Mouse (Mus musculus) urinary bladder, postnatal 25 days (tissue): ENCODE results near the gene Elavl1.

ENCODE experiments used
- DNase-seq: peaks from one replicate; pipeline ENCODE4 v3.0.0; 2022; ENCODE audit warnings: low spot score

Elavl1 gene

DNA sequence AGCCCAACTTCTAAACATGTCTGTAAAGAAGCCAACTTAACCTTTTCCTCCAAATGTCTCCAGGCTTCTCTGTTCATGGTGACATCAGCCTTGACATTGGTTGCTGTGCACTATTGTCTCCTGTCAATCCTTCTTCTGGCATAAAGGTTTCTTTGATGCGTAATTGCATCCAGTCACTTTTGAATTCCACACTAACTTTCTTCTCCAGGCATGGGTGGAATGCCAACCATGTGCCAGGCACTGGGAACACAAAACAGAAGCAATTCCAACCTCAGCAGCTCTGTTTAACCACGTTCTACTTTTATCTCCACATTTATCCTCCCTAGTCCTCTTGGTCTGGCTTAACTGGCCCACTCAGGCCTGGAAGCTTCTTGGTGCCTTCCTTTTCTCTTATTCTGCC lies 4.2 kb downstream of the Elavl1 start:
- no peak for DNase-seq

DNA sequence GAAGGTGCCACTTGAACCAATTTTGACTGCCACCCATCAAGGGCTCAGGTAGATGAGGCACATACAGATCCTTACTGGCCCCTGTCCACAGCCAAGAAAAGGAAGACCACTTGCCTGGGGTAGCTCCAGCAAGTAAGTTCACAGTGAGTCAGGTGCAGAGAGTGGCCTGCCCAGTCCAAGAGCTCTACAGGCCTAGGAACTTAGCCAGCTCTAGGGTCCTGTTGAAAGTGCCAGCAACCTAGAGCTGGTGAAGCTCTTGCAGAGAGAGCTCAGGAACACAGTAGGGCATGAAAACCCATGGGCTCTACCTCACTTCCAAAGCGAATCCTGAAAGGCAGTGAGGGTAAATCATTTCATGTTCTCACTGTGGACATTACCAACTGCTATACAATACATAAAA lies 4.8 kb downstream of the Elavl1 start:
- DNase-seq = no peak

DNA sequence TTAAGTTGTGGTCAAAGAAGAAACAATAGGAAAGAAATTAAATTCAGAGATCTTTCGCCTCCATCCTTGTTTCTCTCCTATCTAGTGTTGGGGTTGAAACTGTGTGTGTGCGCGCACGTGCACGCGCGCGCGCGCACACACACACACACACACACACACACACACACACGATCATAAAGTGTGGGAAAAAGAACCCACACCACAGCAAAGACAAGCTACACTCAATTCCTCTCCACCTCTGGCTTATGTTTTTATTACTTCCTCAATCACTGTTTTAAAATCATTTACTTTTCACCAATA lies 5.7 kb downstream of the Elavl1 start:
- DNase-seq = no peak

DNA sequence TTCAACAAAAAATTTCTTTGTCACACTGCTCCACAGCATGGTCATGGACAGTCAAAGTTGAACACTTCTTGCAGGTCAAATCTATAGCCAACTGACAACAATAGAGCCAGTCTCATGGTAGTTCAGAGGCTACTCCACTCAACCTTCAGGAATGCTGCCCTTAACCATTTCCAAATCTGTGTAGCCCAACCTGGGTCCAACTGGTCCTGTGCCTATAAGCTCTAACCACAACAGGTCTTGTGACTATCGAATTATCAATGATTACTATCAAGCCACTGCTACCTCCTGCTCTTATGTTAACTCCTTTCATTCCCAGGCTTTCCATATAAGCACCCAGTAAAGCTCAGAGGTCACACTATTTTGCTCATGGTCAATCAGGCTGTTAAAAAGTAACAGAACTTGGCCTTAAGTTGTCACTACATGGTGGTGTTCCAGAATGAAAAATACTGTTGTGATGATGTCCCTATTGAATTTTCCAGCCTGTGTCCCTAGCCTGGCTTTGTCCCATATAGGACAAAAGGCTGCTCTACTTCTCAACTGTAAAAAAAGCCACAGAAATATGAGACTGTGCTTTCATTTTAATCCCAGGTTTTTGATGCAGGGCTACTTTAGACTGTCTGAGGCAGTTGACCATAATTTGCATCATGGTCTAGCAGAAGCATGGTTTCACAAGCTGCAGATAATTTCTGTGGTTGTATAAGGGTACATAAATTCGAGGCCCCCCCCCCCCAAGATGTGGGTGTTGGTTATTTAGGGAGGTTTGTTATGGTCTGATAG lies 6.2 kb downstream of the Elavl1 start:
- DNase-seq = no peak

DNA sequence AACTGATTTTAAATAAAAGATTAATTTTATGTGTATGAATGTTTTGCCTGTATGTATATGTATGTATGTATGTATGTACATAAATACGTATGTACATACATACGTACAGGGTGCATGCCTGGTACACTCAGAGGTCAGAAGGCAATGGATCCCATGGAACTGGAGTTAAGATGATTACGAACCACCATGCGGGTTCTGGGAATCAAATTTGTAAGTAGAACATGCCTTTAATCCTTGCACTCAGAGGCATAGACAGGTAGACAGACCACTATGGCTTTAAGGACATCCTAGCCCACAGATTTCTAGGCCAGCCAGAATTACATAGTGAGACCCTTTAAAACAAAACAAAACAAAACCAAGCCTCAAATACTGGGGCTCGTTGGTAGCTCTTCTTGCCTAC lies 7.1 kb downstream of the Elavl1 start:
- DNase-seq = no peak

DNA sequence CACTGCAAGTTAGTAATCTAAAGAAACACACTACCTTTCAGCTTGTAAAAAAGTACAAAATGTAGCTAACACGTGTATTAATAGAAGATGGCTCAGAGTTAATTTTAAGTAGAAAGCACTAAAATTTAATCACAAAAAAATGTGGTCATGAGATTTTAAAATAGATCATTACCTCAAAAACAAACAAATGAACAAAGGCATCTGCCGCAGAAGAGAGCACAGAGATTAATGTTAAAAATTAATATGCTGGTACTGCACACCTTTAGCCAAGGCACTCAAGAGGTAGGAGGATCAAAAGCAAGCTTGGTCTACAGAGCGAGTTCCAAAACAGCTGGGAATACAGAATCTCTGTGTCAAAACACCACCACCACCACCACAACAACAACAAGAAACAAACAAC lies 10.4 kb downstream of the Elavl1 start:
- DNase-seq = no peak

DNA sequence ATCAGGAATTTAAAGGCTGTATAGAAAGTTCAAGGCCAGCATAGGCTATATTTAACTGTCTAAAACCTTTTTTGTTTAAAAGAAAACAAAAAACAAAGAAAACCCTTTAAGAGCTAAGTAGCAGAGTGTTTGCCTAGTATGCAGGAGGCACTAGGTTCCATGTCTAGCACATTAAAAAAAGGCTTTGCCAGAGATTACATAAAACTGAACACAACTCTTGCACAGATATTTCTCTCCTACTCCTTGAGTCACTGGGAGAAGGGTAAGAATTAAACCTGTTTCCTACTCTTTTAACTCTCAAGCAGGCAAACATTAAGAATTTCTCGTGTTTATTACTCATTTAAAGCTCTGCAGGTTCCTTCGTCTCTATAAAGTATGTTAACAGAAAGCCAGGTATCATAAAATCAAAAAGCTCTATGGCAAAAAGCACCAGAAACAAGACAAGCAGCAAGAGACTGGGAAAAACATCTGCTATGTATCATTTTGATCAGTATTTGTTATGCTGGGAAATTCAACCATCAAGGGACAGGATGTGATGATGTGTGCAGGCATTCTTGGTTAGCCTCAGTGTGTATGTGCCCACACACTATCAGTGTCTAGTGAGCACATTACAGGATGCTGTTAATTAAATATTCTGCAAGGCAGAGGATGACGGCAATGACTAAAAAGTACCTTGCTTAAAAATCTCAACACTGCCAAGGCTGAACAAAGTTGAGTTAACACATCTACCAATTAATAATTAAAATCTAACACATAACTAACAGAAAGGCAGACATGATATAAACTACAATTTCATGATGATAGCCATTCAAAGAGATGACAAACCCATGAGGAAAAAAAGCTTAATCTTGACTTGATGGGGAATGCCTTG lies 11.7 kb downstream of the Elavl1 start:
- no peak for DNase-seq

DNA sequence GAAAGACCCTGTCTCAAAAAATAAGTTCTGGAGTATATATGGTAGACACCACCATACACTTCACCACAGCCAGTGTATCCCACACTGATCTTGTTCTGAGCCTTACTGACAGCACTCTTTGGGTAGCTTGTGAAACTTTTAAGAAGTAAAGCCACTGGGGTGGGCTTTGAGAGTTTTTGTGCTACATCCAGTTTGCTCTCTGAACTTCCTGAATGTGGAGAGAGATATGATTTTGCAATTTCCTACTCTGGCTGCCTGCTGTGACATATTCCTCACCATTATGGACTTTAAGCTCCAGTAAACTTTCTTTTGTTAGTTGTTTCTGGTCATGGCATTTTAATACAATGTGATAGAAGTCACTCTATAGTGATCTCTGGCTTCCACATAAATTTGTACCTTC lies 13.1 kb downstream of the Elavl1 start:
- no peak for DNase-seq

DNA sequence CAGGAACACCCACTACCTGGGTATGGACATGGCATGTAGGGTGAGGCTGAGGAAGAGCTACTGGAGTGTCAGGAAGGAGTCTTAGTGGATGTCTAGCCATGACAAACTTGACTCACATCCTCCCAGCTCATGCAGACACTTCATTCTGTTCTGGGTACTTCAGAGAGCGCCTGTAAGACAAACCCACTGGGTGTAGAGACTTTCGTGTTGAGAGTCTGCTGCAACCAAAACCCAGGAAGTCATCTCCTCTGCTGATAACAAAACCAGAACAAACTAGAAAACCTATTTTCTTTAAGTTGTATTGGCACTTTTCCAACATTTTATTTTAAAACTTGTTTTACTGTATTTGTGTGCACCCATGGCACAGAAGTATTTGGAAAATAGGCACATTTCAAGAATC lies 19.4 kb downstream of the Elavl1 start:
- DNase-seq = no peak

DNA sequence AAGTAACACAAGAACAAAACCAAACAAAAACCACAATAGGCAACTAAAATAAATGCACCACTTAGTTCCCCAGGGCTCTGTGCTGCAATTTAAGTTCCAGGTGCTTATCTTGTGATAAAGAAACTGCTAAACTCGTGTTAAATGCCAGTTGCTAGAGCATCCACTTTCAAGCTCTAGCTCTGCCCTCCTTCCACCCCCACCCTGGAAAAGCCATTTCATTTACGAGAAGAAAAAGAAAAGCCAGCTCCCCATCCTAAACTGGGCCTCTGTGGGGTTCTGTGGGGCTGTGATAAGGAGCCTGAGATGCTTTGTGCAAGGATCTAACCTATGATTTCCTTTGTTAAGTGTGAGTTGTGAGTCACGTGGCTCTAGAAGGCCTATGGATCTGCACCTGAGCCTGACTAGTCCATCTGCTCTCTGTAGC lies 21.1 kb downstream of the Elavl1 start:
- no peak for DNase-seq

DNA sequence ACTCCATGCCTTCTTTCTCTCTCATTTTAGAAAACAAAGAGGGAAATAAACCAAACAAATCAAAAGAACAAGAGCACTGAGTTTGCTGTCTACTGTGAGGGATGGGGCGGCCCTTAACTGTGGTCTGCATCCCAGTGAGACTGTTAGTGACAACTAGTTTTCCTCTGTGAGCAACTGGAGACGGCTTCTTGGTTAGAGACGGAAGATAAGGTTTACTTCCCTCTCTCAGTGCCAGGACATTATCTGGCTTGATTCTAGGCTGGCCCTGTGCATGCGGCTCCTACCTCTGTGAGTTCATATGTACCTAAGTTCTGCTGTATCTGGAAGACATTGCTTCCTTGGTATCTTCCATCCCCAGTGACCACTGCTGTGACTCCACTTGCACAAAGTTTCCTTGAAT lies 27.4 kb downstream of the Elavl1 start:
- DNase-seq = no peak

DNA sequence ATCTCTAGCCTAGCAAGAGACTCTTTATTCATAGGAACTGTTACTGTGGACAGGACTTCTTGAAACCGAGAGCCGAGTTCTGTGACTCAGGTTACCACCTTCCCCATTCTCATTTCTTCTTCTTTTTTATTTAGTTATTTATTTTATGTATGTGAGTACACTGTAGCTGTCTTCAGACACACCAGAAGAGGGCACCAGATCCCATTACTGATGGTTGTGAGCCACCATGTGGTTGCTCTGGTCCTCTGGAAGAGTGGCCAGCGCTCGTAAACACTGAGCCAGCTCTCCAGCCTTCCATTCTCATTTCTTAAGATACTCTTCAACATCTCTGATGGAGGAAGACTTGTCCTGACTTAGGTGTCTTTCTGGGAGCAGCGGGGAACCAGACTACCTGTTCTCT lies 32.5 kb downstream of the Elavl1 start:
- no peak for DNase-seq

DNA sequence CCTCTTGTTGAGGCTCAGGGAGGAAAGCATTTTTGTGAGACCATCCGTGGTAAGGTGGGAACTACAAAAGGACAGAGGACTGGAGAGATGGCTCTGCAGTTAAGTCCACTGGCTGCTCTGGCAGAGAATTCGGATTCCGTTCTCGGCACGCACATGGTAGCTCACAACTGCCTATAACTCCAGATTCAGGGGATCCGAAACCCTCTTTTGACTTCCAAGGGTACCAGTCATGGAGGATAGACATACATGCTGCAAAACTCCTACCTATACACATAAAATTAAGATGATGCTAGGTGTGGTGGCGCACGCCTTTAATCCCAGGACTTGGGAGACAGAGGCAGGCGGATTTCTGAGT lies 49.1 kb downstream of the Elavl1 start:
- DNase-seq = no peak

DNA sequence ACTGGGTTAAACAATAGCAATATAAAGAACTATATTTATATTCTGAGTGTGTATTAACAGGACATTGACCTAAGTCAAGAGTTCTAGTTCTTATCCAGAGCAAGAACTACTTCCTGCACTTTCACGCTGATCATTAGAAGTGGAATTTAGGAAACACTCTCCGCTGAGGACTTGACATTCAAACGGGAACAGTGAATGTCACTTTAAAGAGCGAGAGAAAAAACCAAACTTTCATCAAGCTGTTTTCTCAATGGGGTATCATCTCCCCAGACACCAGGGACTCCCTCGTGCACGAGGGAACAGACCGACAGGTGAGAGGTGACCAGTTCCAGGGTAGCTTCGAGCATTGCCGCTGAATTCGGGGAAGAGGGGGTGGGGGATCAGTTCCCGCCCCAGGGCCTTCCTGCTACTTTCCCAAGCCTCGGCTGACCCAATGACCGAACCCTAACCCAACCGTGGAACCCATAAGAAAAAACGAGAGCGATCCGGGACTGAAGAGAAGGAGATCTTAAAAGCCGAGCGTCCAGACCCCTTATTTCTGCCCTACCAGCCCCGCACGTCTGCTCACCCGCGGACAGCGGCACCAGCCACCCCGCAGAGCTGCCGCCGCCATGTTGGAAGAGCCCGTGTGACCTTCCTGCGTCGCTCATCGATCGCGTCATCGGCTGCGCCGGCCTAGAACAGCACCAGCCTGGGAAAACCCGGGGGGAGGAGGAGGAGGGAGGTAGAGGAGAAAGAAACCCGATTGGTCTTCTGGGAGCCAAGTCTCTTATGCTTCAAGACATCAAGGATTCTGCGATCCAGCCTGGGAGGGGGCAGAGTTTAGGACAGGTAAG lies 49.7 kb downstream of the Elavl1 start, which contains the start of gene Timm44:
Gene Timm44, minus strand, starts transcription at position 639 of the 836 bp plus-strand sequence.
- DNase-seq = peak; percentile 91

DNA sequence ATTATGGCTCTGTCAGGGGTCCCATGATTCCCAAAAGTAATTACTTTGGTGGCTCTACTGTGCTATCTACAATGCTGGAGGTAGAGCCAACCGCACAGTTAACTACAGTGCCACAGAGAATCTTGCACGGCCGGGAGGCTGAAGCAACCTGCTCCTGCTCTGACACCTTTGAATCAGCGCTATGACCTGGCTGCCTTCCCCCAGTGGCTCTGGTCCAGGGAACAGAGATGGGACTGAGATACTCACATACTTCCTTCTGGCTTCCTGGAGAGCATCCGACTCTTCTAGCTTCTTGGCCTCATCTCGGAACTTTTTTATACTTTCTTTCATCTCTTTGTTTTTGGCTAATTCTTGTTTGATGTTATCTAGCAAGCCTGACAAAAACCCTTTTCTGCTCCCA lies 55.6 kb downstream of the Elavl1 start:
- no peak for DNase-seq

DNA sequence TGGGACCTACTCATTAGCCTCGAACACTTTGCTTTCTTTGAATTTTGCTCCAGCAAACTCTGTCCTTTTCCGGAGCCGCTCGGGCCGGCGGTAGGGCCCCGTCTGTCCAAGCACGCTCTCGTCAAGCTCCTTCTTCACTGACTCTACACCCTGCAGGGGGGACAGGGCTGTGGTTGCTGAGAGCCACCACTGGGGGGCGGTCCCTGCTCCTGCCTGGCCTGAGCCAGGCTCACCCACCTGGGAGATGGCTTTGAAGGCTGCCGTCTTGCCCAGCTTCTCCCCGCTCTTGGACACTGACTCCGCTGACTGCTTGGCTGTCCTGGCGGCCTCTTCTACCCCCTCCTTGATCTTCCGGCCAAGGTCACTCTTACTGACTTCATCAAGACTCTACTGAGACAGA lies 57.6 kb downstream of the Elavl1 start:
- DNase-seq = no peak

DNA sequence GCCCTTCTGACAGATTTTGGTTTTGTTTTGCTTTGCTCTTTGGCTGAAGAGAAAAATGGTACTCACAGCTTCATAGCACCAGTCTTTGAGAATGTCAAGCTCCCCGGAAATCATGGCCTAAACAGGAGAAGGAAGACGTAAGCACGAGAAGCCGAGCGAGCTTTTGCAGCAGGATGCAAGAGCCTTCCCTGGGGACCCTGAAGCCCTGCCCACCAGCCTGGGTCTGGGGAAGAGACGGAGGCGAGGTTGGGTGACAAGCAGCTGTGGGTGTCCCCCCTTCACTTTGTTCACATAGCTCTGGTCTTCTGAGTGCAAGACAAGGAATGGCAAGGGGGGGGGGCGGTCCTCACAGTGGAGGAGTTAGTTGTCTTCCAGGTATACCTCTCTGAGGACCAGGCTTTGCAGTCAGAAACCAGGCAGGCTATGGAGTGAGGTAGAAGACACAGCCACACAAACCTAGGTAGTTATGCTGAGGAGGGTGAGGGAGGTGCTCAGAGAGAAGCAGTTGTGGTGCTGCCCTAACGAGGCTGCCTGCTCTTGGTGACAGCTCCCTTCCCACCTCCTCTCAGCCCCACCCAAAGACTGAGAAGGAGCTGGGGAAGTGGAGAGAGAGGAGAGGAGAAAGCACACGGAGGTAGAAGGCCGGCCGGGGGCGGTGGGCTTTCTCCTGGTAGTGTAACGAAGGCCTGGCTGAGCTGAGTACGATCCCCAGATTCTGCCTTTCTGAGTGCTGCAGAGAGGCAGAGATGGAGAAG lies 59.9 kb downstream of the Elavl1 start:
- DNase-seq = no peak

DNA sequence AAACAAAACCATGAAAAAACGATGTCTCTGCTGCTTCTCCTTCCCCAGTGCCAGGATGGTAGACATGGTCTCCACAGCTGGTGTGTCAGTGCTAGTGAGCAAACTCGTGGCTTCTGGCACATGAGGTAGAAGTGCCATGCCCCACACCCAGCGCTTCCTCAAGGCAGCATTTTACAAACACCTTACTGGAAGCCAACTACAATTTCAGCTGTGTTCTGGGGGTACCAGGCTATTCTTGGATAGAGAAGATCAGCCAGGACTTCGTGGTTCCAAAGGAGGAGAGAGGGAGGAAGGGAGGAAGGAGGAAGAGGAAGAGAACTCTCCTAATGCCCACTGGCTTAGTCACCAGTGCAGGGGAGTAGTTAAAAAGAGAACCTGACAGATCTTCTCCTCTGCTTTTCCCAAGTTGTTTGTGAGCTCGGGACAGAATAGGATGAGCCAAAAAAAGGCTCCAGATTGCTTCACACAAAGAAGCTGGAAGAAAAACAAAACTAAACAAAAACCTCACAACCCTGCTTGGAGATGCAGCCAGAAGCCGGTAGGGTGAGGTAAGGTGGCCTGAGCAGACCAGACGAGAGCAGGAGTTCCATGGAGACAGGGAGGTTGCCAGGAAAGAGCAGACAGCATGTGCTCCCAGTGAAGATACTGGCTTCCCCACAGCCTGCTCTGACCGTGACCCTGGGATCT lies 62.0 kb downstream of the Elavl1 start:
- DNase-seq = no peak

DNA sequence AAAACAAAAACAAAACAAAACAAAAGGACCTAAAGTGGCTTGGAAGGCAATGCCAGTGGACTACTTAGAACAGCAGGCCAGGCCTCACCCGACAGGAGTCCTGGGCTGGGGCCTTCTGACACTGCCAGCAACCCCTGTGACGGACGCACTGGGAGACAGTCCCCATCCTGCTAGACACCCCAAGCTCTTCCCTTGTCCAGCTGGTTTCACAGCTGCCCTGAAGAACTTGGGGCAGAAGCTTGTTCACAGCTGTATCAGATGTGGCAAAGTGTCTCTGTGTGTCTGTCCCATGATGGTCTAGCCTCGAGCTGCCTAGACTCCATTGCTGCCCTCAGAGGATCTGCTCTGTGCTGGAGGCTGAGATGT lies 65.4 kb downstream of the Elavl1 start:
- no peak for DNase-seq

DNA sequence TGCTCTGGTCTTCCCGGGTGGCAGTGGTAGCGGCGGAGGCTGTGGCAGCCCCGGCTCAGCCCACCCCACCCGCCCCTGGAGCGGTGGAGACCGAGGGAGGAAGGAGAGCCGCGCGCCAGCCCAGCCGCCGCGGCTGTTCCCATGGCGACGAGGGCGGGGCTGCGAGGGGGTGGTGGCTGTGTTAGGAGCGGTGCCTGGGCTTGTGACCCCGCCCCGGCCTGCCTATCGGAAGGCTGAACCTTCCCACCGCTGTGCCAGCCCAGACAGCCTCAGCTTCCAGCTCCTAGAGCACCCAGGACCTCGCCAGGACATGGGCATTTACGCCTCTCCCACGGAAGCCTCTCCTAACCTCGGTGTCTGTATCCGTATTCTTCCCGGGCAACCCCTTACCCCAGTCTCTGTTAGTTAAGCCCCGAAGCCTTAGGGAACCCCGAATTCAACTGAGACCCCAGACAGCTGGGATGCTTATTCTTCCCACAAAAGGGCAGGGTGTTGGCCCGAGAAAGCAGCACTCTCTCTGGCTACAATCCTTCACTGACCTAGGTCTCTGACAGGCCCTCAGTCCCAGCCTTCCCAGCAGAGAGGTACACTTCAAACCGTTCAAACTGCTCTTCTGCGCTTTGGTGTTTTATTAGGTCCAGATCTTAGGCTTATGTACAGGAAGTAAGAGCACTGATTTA lies 65.9 kb downstream of the Elavl1 start, which contains the start of gene Ctxn1:
Gene Ctxn1, minus strand, starts transcription at position 150 of the 680 bp plus-strand sequence.
- peak; percentile 97 for DNase-seq

DNA sequence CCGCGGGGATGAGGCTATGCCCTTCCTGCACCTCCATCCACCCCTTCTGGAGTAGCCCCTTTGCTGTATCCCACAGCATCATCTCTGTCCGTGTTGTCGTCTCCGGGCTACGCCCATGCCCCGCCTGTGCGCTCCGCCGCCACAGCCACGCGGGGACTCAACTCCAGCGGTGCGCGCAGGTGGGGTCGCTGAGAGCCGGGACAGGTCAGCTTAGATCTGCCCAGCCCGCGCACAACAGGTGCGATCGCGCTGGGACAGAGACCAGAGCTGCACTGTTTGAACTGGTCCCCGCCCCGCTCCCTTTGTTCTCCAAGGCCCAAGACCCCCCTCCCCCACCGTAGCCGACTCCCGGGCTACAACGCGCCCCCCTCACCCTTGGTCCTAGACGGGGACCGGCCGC lies 66.5 kb downstream of the Elavl1 start:
- no peak for DNase-seq
